Mouse (Mus musculus) monocyte, adult 5-6 weeks (primary cell): ENCODE results near the gene Ttc30a1. TPM values are rescaled to one million over a fixed set of nuclear protein-coding genes. Genes with fewer than 3 reads are reported as not detected.

Experiments
- ATAC-seq: fragments of 153-309, 156-312 bp; replicated peaks from 2 replicates; pipeline ENCODE4 v1.8.0; 2017; ENCODE audit warnings: mild to moderate bottlenecking; ENCODE audit not compliant: low TSS enrichment, insufficient number of reproducible peaks, severe bottlenecking, poor library complexity, low FRiP score
- total RNA-seq: library from RNA; stranded (forward); fragments of 200-1000, 200-491, 200-594 nt; gene quantifications from 3 replicates; pipeline ENCODE4 v1.2.3, GENCODE M21; 2017

The Ttc30a1 gene
- total RNA-seq = 0.19 to 2.2 TPM (median 1.6 TPM) in 3 replicates

DNA sequence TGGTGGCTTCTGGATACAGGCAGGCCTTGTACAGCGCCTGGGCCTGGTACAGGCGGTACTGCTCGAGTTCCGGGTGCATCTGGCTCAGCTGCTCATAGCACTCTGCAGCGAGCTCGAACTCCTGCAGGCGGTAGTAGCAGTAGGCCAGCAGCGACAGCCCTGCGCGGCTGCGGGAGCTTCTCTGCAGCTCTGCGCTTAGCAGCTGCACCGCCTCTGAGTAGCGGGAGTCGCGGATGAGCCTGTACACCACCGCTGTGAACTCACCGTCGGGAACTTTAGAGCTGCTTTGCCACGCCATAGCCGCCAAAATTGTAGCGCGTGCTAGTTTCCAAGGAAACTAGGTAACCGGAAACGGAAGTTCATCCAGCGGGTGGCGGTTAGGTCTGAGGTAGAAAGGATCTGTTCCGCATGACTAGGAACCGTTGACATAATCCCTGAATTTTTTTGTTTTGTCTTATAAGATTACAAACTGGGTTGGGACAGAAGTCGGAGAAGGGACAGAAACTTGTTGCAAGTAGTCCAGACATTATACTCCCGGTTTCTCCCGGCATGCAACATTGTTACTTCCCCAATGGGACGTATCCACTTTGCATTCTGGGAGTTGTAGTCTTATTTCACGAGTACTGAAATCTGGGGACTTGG is at the start of gene Ttc30a1:
Gene Ttc30a1, minus strand, starts transcription at position 528 of the 642 bp plus-strand sequence.
- peak; percentile 52 for ATAC-seq

GRCm38 (mm10) chr2:76030080-76030479 is 48.3 kb upstream of the Ttc30a1 start:
- ATAC-seq = no peak

- ATAC-seq = no peak
These were observed 47.5 kb upstream of the Ttc30a1 start for GRCm38 (mm10) chr2:76029081-76029901.

DNA sequence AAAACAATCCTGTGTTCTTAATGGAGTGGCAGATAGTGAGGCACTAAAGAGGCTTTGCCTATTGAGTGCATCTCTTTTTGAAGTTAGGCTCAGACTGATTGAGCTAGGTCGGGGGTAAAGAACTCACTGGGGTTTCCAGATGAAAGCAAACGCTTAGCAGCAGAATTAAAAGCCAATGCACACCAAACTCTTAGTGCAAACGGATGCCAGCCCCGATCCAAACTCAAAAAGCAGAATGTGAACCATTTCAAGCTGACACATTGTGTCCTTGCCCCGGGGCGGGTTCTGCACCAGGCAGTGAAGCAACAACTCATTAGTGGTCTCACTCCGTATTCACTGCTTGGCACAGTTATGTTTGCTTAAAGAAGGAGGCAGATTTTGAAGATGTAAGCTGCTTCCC is 35.1 kb upstream of the Ttc30a1 start:
- no peak for ATAC-seq

- no peak for ATAC-seq
These were observed 34.4 kb upstream of the Ttc30a1 start for GRCm38 (mm10) chr2:76016136-76016535.

- ATAC-seq = no peak
These were observed 33.7 kb upstream of the Ttc30a1 start for GRCm38 (mm10) chr2:76015460-76015859.

DNA sequence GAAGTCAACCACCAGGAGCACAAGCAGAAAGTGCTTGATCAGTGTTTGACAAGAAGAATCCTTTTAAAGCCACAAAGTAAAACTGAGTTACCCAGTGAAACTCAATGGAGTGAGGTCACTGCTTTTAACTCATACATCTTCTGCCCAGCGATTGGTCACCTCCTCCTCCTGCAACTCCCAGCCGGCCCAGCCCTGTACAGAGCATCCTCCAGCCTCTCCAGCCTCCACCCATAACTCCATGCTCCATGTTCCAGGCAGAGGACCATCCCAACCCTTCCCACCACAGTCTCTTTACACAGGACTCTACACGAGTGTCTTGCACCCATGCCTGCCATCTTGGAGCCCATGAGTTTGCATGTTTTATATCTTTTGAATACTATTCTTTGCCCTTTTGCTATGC is 32.9 kb upstream of the Ttc30a1 start:
- ATAC-seq = no peak

- ATAC-seq = no peak
These were observed 24.4 kb upstream of the Ttc30a1 start for GRCm38 (mm10) chr2:76006194-76006593.

GRCm38 (mm10) chr2:76002899-76003298 is 21.1 kb upstream of the Ttc30a1 start:
- no peak for ATAC-seq

DNA sequence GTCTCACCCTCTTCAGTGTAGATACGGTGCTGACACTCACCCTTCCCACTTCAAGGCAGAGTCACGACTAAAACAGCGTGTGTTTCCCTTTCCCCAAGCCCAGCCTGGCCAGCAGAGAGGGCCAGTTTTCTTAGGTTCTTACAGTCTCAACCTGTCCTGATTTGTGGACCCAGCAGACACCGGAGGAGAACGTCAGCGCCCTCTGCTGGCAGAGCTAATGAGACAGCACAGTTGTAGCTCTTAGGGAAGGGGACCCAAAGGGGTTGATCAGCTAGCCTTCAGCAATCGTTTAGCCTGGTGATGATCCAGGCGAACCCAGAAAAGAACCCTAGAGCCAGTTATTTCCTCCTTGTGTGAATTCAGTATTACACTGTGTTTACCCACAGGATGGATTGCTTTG is 19.6 kb upstream of the Ttc30a1 start:
- ATAC-seq = 0 out of 2 replicates have a peak, but pooled peaks have one; percentile 61

DNA sequence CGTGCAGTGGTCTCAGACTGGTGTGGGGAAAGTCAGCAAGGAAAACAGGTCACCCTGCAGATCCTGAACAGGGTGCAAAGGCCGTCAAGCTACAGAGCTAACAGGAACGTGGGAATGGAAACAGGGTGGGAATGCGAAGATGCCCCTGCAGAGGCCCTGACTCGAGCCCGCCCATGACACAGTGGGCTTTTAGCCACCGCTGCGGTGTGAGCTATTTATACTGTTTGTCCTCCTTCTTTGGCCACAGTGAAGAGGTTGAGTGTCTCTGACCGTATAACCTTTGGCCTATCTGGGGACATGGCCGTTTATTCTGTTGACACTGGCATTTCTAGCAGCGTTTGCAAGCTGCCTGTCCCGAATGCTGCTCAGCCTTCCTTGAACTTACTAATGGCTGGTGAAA is 17.9 kb upstream of the Ttc30a1 start:
- no peak for ATAC-seq

- ATAC-seq = no peak
These were observed 16.9 kb upstream of the Ttc30a1 start for GRCm38 (mm10) chr2:75998692-75999091.

GRCm38 (mm10) chr2:75997726-75998125 is 16.0 kb upstream of the Ttc30a1 start:
- no peak for ATAC-seq

GRCm38 (mm10) chr2:75994841-75995240 is 13.1 kb upstream of the Ttc30a1 start:
- ATAC-seq = no peak

- ATAC-seq = no peak
These were observed 9.9 kb upstream of the Ttc30a1 start for GRCm38 (mm10) chr2:75991581-75992205.

DNA sequence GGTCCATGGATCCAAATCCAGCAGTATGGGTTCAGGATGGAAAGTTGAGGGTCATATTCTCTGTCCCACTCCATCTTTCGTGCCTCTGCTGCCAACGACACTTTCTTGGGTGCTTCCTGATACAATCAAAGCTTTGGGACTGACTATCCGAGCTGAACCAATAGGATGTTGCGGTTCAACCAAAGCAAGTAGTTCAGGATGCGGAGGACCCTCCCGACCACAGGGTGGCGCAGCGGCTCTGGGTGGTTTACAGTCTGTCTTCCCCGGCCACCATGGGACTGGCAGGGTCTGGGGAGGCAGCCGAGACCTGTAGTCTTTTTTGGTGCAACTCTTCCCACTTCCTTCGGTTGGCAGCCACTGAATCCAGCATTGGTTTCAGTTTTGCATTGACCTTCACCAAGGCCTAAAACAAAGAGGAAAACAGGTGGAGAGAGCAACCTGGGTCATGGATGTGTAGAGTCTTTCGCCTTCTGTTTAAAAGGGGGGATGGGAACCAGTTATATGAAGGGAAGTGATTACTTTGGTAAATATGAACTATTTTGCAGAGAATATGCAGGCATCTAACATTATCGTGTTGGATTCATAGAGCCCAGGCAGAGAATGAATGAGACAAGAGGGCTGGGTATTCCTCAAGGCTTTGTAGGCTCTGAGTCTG is 9.2 kb upstream of the Ttc30a1 start:
- ATAC-seq = peak; percentile 76

GRCm38 (mm10) chr2:75989694-75990093 is 7.9 kb upstream of the Ttc30a1 start:
- ATAC-seq = no peak

GRCm38 (mm10) chr2:75988779-75989363 is 7.1 kb upstream of the Ttc30a1 start:
- no peak for ATAC-seq

GRCm38 (mm10) chr2:75988378-75988777 is 6.6 kb upstream of the Ttc30a1 start:
- no peak for ATAC-seq
